Mouse (Mus musculus): ENCODE results near the gene Gadd45gip1. TPM values are rescaled to one million over a fixed set of nuclear protein-coding genes. Genes with fewer than 3 reads are reported as not detected.
"Not testable (repeated sequence)": the region's sequence is repeated elsewhere in the genome, so short reads cannot be mapped to it uniquely, and the experiment has no call there.

Gadd45gip1 gene
- polyA plus RNA-seq, 1 experiment from 2014 or later = 36.3 TPM

GRCm38 (mm10) chr8:84815547-84815946, 15.8 kb upstream of the Gadd45gip1 start:
- H3K27me3 ChIP-seq (replicated peaks; ENCODE audit: control insufficient read depth, insufficient read depth, low read length) = peaks cover 33% of the 10 kb centered on the region
- no peak overlapping the region for H3K9ac ChIP-seq (ENCODE audit: low read depth, low read length)
- H3K27ac ChIP-seq (ENCODE audit: low read depth, low read length) = 0 out of 2 replicates have a peak overlapping the region, but pooled peaks have one; percentile 21
- WGBS = 13% methylated on average over 9 of the region's 9 CpGs
- H3K9me3 ChIP-seq (ENCODE audit: control insufficient read depth) = no peaks in the 10 kb centered on the region
- peak; percentile 56; the same call in 1 of the 2 replicates for ATAC-seq
- H3K4me3 ChIP-seq (ENCODE audit: low read depth, low read length) = no peak overlapping the region
- H3K4me1 ChIP-seq (replicated peaks; ENCODE audit: control insufficient read depth, insufficient read depth, low read length) = no peaks in the 10 kb centered on the region
- H3K36me3 ChIP-seq (ENCODE audit: control insufficient read depth, insufficient read depth) = no peaks in the 10 kb centered on the region
- peak; percentile 97 for TF ChIP-seq CTCF (IDR thresholded peaks at IDR 0.05; ENCODE audit: low read depth)
- H3K4me2 ChIP-seq (replicated peaks; ENCODE audit: low read depth) = no peak overlapping the region

GRCm38 (mm10) chr8:84816117-84816516, 15.2 kb upstream of the Gadd45gip1 start:
- 78% methylated on average over 17 of the region's 17 CpGs for WGBS
- Histone ChIP-seq H3K9me3 (ENCODE audit: control insufficient read depth) (no peaks in the 10 kb centered on the region), H3K4me2 (replicated peaks; ENCODE audit: low read depth) (no peak overlapping the region), H3K9ac (ENCODE audit: low read depth, low read length) (no peak overlapping the region), H3K4me3 (ENCODE audit: low read depth, low read length) (no peak overlapping the region), H3K27me3 (replicated peaks; ENCODE audit: control insufficient read depth, insufficient read depth, low read length) (peaks cover 27% of the 10 kb centered on the region), H3K27ac (ENCODE audit: low read depth, low read length) (no peak overlapping the region), H3K4me1 (replicated peaks; ENCODE audit: control insufficient read depth, insufficient read depth, low read length) (no peaks in the 10 kb centered on the region), H3K36me3 (ENCODE audit: control insufficient read depth, insufficient read depth) (no peaks in the 10 kb centered on the region)
- ATAC-seq = no peak
- no peak for TF ChIP-seq CTCF (IDR thresholded peaks at IDR 0.05; ENCODE audit: low read depth)

DNA sequence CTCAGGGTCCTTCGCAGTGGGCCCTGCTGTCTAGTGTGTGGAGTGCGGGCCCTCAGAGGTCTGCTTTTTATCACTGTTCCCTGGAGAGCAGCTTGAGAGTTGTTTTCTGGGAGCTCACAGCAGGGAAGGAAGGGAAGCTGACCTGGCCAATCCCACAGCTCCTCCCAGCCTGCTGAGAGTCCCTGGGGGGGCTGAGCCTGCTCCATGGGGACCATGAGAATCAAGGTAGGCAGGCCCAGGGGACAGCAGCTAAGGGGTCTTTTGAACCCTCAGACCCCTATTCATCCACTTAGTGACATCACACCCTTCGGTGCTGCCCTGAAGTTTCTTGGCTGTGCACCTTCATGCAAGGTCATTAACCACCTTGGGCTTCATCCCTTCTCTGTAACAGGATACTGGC, 8.6 kb upstream of the Gadd45gip1 start, which contains the start of gene Dand5:
TSS of gene Dand5 (minus strand) at position 101 of the 400 bp plus-strand sequence.
- Histone ChIP-seq H3K36me3 (ENCODE audit: control insufficient read depth, insufficient read depth) (no peaks in the 10 kb centered on the region; the same call in 1 of the 2 replicates), H3K9me3 (ENCODE audit: control insufficient read depth) (no peaks in the 10 kb centered on the region), H3K4me1 (replicated peaks; ENCODE audit: control insufficient read depth, insufficient read depth, low read length) (no peaks in the 10 kb centered on the region), H3K4me3 (ENCODE audit: low read depth, low read length) (no peak within 1 kb of the TSS), H3K9ac (ENCODE audit: low read depth, low read length) (no peak within 1 kb of the TSS), H3K27ac (ENCODE audit: low read depth, low read length) (no peak within 1 kb of the TSS), H3K4me2 (replicated peaks; ENCODE audit: low read depth) (0 out of 2 replicates have a peak within 1 kb of the TSS, but pooled peaks have one; percentile 17), H3K27me3 (replicated peaks; ENCODE audit: control insufficient read depth, insufficient read depth, low read length) (no peaks in the 10 kb centered on the region)
- no peak for ATAC-seq
- no peak for TF ChIP-seq CTCF (IDR thresholded peaks at IDR 0.05; ENCODE audit: low read depth)
- 40% methylated on average over 3 of the region's 3 CpGs for WGBS

DNA sequence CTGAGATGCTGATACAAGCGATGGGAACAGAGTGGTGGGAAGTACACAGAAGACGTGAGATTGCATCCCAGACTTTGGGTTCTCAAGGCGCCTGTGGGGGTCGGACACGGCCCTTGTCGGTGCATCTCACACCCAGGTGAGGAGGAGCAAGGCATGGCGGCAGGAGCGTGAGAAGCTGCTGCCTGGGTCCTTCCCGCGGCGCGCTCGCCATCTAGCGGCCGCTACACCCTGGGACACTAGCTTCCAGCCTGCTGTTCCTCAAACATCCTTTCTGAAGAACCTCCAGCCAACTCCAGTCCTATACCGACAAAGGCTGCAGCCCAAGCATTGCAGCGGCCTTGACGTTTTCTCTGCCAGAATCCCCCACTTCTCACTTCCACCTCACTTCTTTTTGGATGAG, 7.7 kb upstream of the Gadd45gip1 start:
- H3K4me2 ChIP-seq (replicated peaks; ENCODE audit: low read depth) = 0 out of 2 replicates have a peak overlapping the region, but pooled peaks have one; percentile 17
- no peaks in the 10 kb centered on the region for H3K9me3 ChIP-seq (ENCODE audit: control insufficient read depth)
- no peak overlapping the region for H3K4me3 ChIP-seq (ENCODE audit: low read depth, low read length)
- no peak overlapping the region for H3K27ac ChIP-seq (ENCODE audit: low read depth, low read length)
- WGBS = 2% methylated on average over 18 of the region's 18 CpGs
- H3K9ac ChIP-seq (ENCODE audit: low read depth, low read length) = no peak overlapping the region
- no peaks in the 10 kb centered on the region for H3K4me1 ChIP-seq (replicated peaks; ENCODE audit: control insufficient read depth, insufficient read depth, low read length)
- no peaks in the 10 kb centered on the region; the same call in 1 of the 2 replicates for H3K36me3 ChIP-seq (ENCODE audit: control insufficient read depth, insufficient read depth)
- H3K27me3 ChIP-seq (replicated peaks; ENCODE audit: control insufficient read depth, insufficient read depth, low read length) = no peaks in the 10 kb centered on the region
- peak; percentile 55; the same call in 1 of the 2 replicates for ATAC-seq
- peak; percentile 93 for TF ChIP-seq CTCF (IDR thresholded peaks at IDR 0.05; ENCODE audit: low read depth)

- Histone ChIP-seq H3K9ac (ENCODE audit: low read depth, low read length) (no peak overlapping the region), H3K27me3 (replicated peaks; ENCODE audit: control insufficient read depth, insufficient read depth, low read length) (no peaks in the 10 kb centered on the region), H3K36me3 (ENCODE audit: control insufficient read depth, insufficient read depth) (no peaks in the 10 kb centered on the region; the same call in 1 of the 2 replicates), H3K4me2 (replicated peaks; ENCODE audit: low read depth) (no peak overlapping the region), H3K9me3 (ENCODE audit: control insufficient read depth) (no peaks in the 10 kb centered on the region), H3K4me3 (ENCODE audit: low read depth, low read length) (no peak overlapping the region), H3K4me1 (replicated peaks; ENCODE audit: control insufficient read depth, insufficient read depth, low read length) (no peaks in the 10 kb centered on the region), H3K27ac (ENCODE audit: low read depth, low read length) (no peak overlapping the region)
- 49% methylated on average over 4 of the region's 4 CpGs for WGBS
- TF ChIP-seq CTCF (IDR thresholded peaks at IDR 0.05; ENCODE audit: low read depth) = no peak
- no peak for ATAC-seq
Observed at GRCm38 (mm10) chr8:84825636-84826035, 5.7 kb upstream of the Gadd45gip1 start.

DNA sequence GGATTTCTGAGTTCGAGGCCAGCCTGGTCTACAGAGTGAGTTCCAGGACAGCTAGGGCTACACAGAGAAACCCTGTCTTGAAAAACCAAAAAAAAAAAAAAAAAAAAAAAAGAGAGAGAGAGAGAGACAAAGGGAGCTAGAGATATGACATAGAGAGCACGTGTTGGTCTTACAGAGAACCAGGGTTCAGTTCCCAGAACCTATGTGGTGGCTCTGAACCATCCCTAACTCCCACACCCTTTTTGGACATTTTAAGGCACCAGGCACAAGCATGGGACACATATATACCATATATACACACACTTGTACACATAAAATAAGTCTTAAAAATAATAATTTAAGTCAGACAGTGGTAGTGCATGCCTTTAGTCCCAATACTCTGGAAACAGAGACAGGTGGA, 4.8 kb upstream of the Gadd45gip1 start:
- H3K4me3 ChIP-seq (ENCODE audit: low read depth, low read length); H3K9me3 ChIP-seq (ENCODE audit: control insufficient read depth); H3K4me1 ChIP-seq (replicated peaks; ENCODE audit: control insufficient read depth, insufficient read depth, low read length); H3K27me3 ChIP-seq (replicated peaks; ENCODE audit: control insufficient read depth, insufficient read depth, low read length); H3K27ac ChIP-seq (ENCODE audit: low read depth, low read length); H3K4me2 ChIP-seq (replicated peaks; ENCODE audit: low read depth); H3K36me3 ChIP-seq (ENCODE audit: control insufficient read depth, insufficient read depth); H3K9ac ChIP-seq (ENCODE audit: low read depth, low read length); ATAC-seq: not testable (repeated sequence)
- 73% methylated on average over 1 of the region's 2 CpGs for WGBS
